Mouse (Mus musculus): Measurements from ENCODE around the gene Mael. TPM values are rescaled to one million over a fixed set of nuclear protein-coding genes. Genes with fewer than 3 reads are reported as not detected.

Mael gene
- polyA plus RNA-seq (2015; fragmentation: Nextera tagmentation; extraction: Ambion mirVana) = not detected in 2 replicates

- Histone ChIP-seq H3K9me3 (replicated peaks) (no peaks in the 10 kb centered on the region), H3K9ac (no peak within 1 kb of the TSS), H3K36me3 (no peaks in the 10 kb centered on the region), H3K27me3 (peaks cover 2% of the 10 kb centered on the region; the same call in 1 of the 2 replicates), H3K4me2 (replicated peaks) (no peak within 1 kb of the TSS), H3K4me1 (no peaks in the 10 kb centered on the region), H3K4me3 (replicated peaks) (no peak within 1 kb of the TSS), H3K27ac (replicated peaks) (no peak within 1 kb of the TSS)
- peak; percentile 39; the same call in 1 of the 2 replicates for ATAC-seq (ENCODE audit: insufficient number of reproducible peaks, low FRiP score, low TSS enrichment, low read depth)
- 87% methylated on average over 53 of the region's 53 CpGs for WGBS
Observed at GRCm38 (mm10) chr1:166238315-166238969, at the start of gene Mael. Mael (minus strand) TSS chr1:166238747.

GRCm38 (mm10) chr1:166286231-166286630, 47.7 kb upstream of the Mael start:
- 68% methylated on average over 9 of the region's 9 CpGs for WGBS

GRCm38 (mm10) chr1:166284390-166284789, 45.8 kb upstream of the Mael start:
- no peak overlapping the region for H3K4me2 ChIP-seq (replicated peaks)
- WGBS = 75% methylated on average over 8 of the region's 8 CpGs
- no peak overlapping the region for H3K27ac ChIP-seq (replicated peaks)
- peaks cover 22% of the 10 kb centered on the region for H3K4me1 ChIP-seq
- H3K9ac ChIP-seq = no peak overlapping the region
- no peaks in the 10 kb centered on the region for H3K27me3 ChIP-seq
- H3K9me3 ChIP-seq (replicated peaks) = no peaks in the 10 kb centered on the region
- no peak overlapping the region for H3K4me3 ChIP-seq (replicated peaks)
- ATAC-seq (ENCODE audit: insufficient number of reproducible peaks, low FRiP score, low TSS enrichment, low read depth) = no peak
- H3K36me3 ChIP-seq = no peaks in the 10 kb centered on the region

More at GRCm38 (mm10) chr1:166286231-166286630, 47.7 kb upstream of the Mael start:
- no peak overlapping the region for H3K4me2 ChIP-seq (replicated peaks)
- no peak overlapping the region for H3K9ac ChIP-seq
- H3K27me3 ChIP-seq = no peaks in the 10 kb centered on the region
- no peak overlapping the region for H3K27ac ChIP-seq (replicated peaks)
- peaks cover 9% of the 10 kb centered on the region for H3K4me1 ChIP-seq
- H3K4me3 ChIP-seq (replicated peaks) = no peak overlapping the region
- H3K36me3 ChIP-seq = no peaks in the 10 kb centered on the region
- ATAC-seq (ENCODE audit: insufficient number of reproducible peaks, low FRiP score, low TSS enrichment, low read depth) = no peak
- no peaks in the 10 kb centered on the region for H3K9me3 ChIP-seq (replicated peaks)

- Histone ChIP-seq H3K27ac (replicated peaks) (no peak overlapping the region), H3K4me3 (replicated peaks) (no peak overlapping the region), H3K4me2 (replicated peaks) (no peak overlapping the region), H3K27me3 (no peaks in the 10 kb centered on the region), H3K9me3 (replicated peaks) (no peaks in the 10 kb centered on the region), H3K36me3 (no peaks in the 10 kb centered on the region), H3K9ac (no peak overlapping the region), H3K4me1 (peaks cover 22% of the 10 kb centered on the region)
- no peak for ATAC-seq (ENCODE audit: insufficient number of reproducible peaks, low FRiP score, low TSS enrichment, low read depth)
- 84% methylated on average over 6 of the region's 6 CpGs for WGBS
Observed at GRCm38 (mm10) chr1:166283451-166283850, 44.9 kb upstream of the Mael start.

- Histone ChIP-seq H3K4me3 (replicated peaks) (peak overlapping the region; percentile 22), H3K9ac (no peak overlapping the region), H3K27me3 (no peaks in the 10 kb centered on the region), H3K4me2 (replicated peaks) (peak overlapping the region; percentile 45), H3K36me3 (no peaks in the 10 kb centered on the region), H3K4me1 (peaks cover 22% of the 10 kb centered on the region), H3K27ac (replicated peaks) (no peak overlapping the region), H3K9me3 (replicated peaks) (no peaks in the 10 kb centered on the region)
- peak; percentile 84 for ATAC-seq (ENCODE audit: insufficient number of reproducible peaks, low FRiP score, low TSS enrichment, low read depth)
- 9% methylated on average over 22 of the region's 22 CpGs for WGBS
Observed at GRCm38 (mm10) chr1:166282597-166283210, 44.2 kb upstream of the Mael start.

- H3K36me3 ChIP-seq = no peaks in the 10 kb centered on the region
- H3K4me2 ChIP-seq (replicated peaks) = no peak overlapping the region
- no peak overlapping the region for H3K9ac ChIP-seq
- H3K27ac ChIP-seq (replicated peaks) = no peak overlapping the region
- no peak overlapping the region for H3K4me3 ChIP-seq (replicated peaks)
- no peaks in the 10 kb centered on the region for H3K9me3 ChIP-seq (replicated peaks)
- H3K4me1 ChIP-seq = peaks cover 22% of the 10 kb centered on the region
- 73% methylated on average over 3 of the region's 3 CpGs for WGBS
- no peak for ATAC-seq (ENCODE audit: insufficient number of reproducible peaks, low FRiP score, low TSS enrichment, low read depth)
- H3K27me3 ChIP-seq = no peaks in the 10 kb centered on the region
Observed at GRCm38 (mm10) chr1:166281836-166282235, 43.3 kb upstream of the Mael start.

- H3K36me3 ChIP-seq = no peaks in the 10 kb centered on the region
- H3K9me3 ChIP-seq (replicated peaks) = no peaks in the 10 kb centered on the region
- H3K27ac ChIP-seq (replicated peaks) = no peak overlapping the region
- H3K4me3 ChIP-seq (replicated peaks) = no peak overlapping the region
- no peak overlapping the region for H3K4me2 ChIP-seq (replicated peaks)
- no peak overlapping the region for H3K9ac ChIP-seq
- no peaks in the 10 kb centered on the region for H3K27me3 ChIP-seq
- WGBS = 75% methylated on average over 1 of the region's 1 CpGs
- ATAC-seq (ENCODE audit: insufficient number of reproducible peaks, low FRiP score, low TSS enrichment, low read depth) = no peak
- H3K4me1 ChIP-seq = peaks cover 22% of the 10 kb centered on the region
Observed at GRCm38 (mm10) chr1:166281287-166281686, 42.7 kb upstream of the Mael start.

GRCm38 (mm10) chr1:166280566-166280965, 42.0 kb upstream of the Mael start:
- 4% methylated on average over 1 of the region's 1 CpGs for WGBS
- H3K4me2 ChIP-seq (replicated peaks) = no peak overlapping the region
- no peaks in the 10 kb centered on the region for H3K9me3 ChIP-seq (replicated peaks)
- H3K9ac ChIP-seq = no peak overlapping the region
- H3K27ac ChIP-seq (replicated peaks) = no peak overlapping the region
- no peaks in the 10 kb centered on the region for H3K36me3 ChIP-seq
- no peak for ATAC-seq (ENCODE audit: insufficient number of reproducible peaks, low FRiP score, low TSS enrichment, low read depth)
- H3K27me3 ChIP-seq = no peaks in the 10 kb centered on the region
- H3K4me1 ChIP-seq = peaks cover 22% of the 10 kb centered on the region
- no peak overlapping the region for H3K4me3 ChIP-seq (replicated peaks)

GRCm38 (mm10) chr1:166279580-166280206, 41.1 kb upstream of the Mael start:
- no peaks in the 10 kb centered on the region for H3K9me3 ChIP-seq (replicated peaks)
- no peak overlapping the region for H3K27ac ChIP-seq (replicated peaks)
- 38% methylated on average over 9 of the region's 9 CpGs for WGBS
- no peak for ATAC-seq (ENCODE audit: insufficient number of reproducible peaks, low FRiP score, low TSS enrichment, low read depth)
- H3K4me3 ChIP-seq (replicated peaks) = no peak overlapping the region
- H3K4me2 ChIP-seq (replicated peaks) = no peak overlapping the region
- H3K27me3 ChIP-seq = no peaks in the 10 kb centered on the region
- H3K9ac ChIP-seq = no peak overlapping the region
- peaks cover 22% of the 10 kb centered on the region for H3K4me1 ChIP-seq
- H3K36me3 ChIP-seq = no peaks in the 10 kb centered on the region

- Histone ChIP-seq H3K4me3 (replicated peaks) (no peak overlapping the region), H3K27ac (replicated peaks) (no peak overlapping the region), H3K9ac (no peak overlapping the region), H3K27me3 (no peaks in the 10 kb centered on the region), H3K4me1 (peaks cover 22% of the 10 kb centered on the region), H3K9me3 (replicated peaks) (no peaks in the 10 kb centered on the region), H3K36me3 (no peaks in the 10 kb centered on the region), H3K4me2 (replicated peaks) (no peak overlapping the region)
- WGBS = 47% methylated on average over 2 of the region's 2 CpGs
- ATAC-seq (ENCODE audit: insufficient number of reproducible peaks, low FRiP score, low TSS enrichment, low read depth) = no peak
Observed at GRCm38 (mm10) chr1:166278786-166279185, 40.2 kb upstream of the Mael start.

- H3K9me3 ChIP-seq (replicated peaks) = no peaks in the 10 kb centered on the region
- 90% methylated on average over 5 of the region's 5 CpGs for WGBS
- H3K4me3 ChIP-seq (replicated peaks) = no peak overlapping the region
- no peak overlapping the region for H3K27ac ChIP-seq (replicated peaks)
- no peak for ATAC-seq (ENCODE audit: insufficient number of reproducible peaks, low FRiP score, low TSS enrichment, low read depth)
- no peaks in the 10 kb centered on the region for H3K36me3 ChIP-seq
- no peak overlapping the region for H3K4me2 ChIP-seq (replicated peaks)
- H3K4me1 ChIP-seq = no peaks in the 10 kb centered on the region
- no peaks in the 10 kb centered on the region for H3K27me3 ChIP-seq
- H3K9ac ChIP-seq = no peak overlapping the region
Observed at GRCm38 (mm10) chr1:166268218-166268617, 29.7 kb upstream of the Mael start.
